Comparison of ENCODE assay signal across 8 mouse cellular contexts in the genomic region with DNA sequence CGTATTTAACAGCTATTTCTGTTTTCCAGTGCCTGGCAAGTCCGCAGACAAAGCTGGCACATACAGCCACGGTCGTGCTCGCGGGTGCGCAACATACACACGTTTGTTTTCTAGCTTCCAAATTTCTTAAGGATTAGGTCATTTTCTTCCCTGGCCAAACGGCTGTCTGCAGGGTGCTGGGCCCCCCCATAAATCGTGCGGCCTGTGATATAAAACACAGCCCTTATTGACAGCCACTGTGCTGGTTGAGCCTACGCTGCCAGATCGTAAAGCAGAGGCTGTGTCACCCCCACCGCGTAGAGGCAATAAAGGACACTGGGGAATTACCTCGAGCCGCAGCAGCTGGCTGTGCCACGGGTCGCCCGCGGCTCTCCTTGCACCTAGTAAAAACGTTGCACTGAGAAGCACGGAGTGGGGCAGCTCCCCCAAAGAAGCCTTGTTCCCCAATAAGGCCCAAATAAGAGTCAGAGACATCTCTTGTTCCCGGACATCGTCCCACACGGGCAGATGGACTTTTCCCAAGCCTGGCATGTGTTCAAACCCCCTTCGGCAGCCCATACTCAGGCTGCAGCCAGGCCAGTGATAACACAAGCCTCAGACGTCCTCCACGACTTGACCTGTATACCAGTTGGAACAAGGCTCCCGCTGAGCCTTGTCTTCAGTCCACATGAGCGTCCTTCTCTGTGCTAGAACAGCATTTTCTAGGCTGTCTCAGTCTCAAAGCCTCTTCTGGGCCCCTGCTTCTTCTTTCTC.
A peak's percentile ranks its signal among the peaks of the same experiment; 100 is the strongest.
DNase-seq lines count a peak whose midpoint lies in the region; ATAC-seq and TF ChIP-seq lines count a peak whose summit lies in the region.

No protein-coding gene starts in this region.

- DNase-seq in frontal cortex, postnatal 36 days (ENCODE audit: low spot score in 2 of 2): peak; percentile 19 to 21
- no peak for DNase-seq in frontal cortex, postnatal 14 days (ENCODE audit: low spot score in 2 of 2)
- DNase-seq in right cerebral cortex, adult 18-20 months: peak; percentile 22
- DNase-seq in right cerebral cortex, postnatal 14 days: no peak
- DNase-seq in hindbrain, postnatal 0 days (ENCODE audit: low spot score): peak; percentile 25
- peak; percentile 10 for DNase-seq in ovary, postnatal 36 days (ENCODE audit: low spot score)
- no peak for DNase-seq in frontal cortex, postnatal 10 days (ENCODE audit: low spot score in 2 of 2)
- DNase-seq in cerebellum, postnatal 4 days (ENCODE audit: low spot score in 2 of 2): no peak

- TF ChIP-seq CTCF in hindbrain, postnatal 0 days (IDR thresholded peaks at IDR 0.05; ENCODE audit: low read depth): no peak

- no peaks in the 10 kb centered on the region for H3K36me3 ChIP-seq in hindbrain, postnatal 0 days (ENCODE audit: insufficient read depth, low read length)

- peak; percentile 54; the same call in 1 of the 2 replicates for ATAC-seq in hindbrain, postnatal 0 days

- H3K27me3 ChIP-seq in hindbrain, postnatal 0 days (ENCODE audit: insufficient read depth, low read length): no peaks in the 10 kb centered on the region

- 56% methylated on average over 31 of the region's 31 CpGs for WGBS in hindbrain, postnatal 0 days

- peak overlapping the region; percentile 11; the same call in 1 of the 2 replicates for H3K4me2 ChIP-seq in hindbrain, postnatal 0 days (ENCODE audit: low read depth, low read length)

- H3K9me3 ChIP-seq in hindbrain, postnatal 0 days (ENCODE audit: low read length): no peaks in the 10 kb centered on the region

- no peaks in the 10 kb centered on the region for H3K4me1 ChIP-seq in hindbrain, postnatal 0 days (ENCODE audit: insufficient read depth, low read length)

- no peak overlapping the region for H3K27ac ChIP-seq in hindbrain, postnatal 0 days

- no peak overlapping the region for H3K4me3 ChIP-seq in hindbrain, postnatal 0 days (ENCODE audit: low read length)

- H3K9ac ChIP-seq in hindbrain, postnatal 0 days (replicated peaks; ENCODE audit: low read length): no peak overlapping the region

Comparison
In these comparisons a context has a peak if more than half of its experiments do, and no peak if none do; other contexts are left out.
1. DNase-seq: peak in frontal cortex, postnatal 36 days (2 of 2), right cerebral cortex, adult 18-20 months (single experiment), hindbrain, postnatal 0 days (single experiment) and ovary, postnatal 36 days (single experiment); none in frontal cortex, postnatal 14 days (0 of 2), right cerebral cortex, postnatal 14 days (single experiment), frontal cortex, postnatal 10 days (0 of 2) and cerebellum, postnatal 4 days (0 of 2).